Mouse (Mus musculus) heart, postnatal 0 days (tissue): ENCODE results near the gene Ankrd39.

Experiments used
- CTCF ChIP-seq: IDR thresholded peaks from 2 replicates; pipeline ENCODE4 v1.5.1; 2016; ENCODE audit warnings: antibody characterized with exemption, control low read depth, low read depth
- EP300 ChIP-seq: IDR thresholded peaks from 2 replicates; pipeline ENCODE4 v1.6.1; 2016; ENCODE audit warnings: antibody characterized with exemption, low read depth

GRCm38 (mm10) chr1:36545382-36545781 lies 1.9 kb downstream of the Ankrd39 start:
- TF ChIP-seq EP300, result no peak
- TF ChIP-seq CTCF, result no peak
